Comparison of ENCODE assay signal across 9 mouse cellular contexts in genomic region chr4:98106445-98107092, GRCm38 (mm10).
DNase-seq lines count a peak whose midpoint lies in the region; ATAC-seq and TF ChIP-seq lines count a peak whose summit lies in the region.
"Had no signal": no experiment of that assay in that cellular context is flagged by ENCODE, and none has a peak within 500 bp of the region (broad histone marks: within the 10 kb centered on the region; RNA-seq: fewer than 3 reads in every experiment).

No protein-coding gene starts in this region.

- H3K27ac ChIP-seq in heart, postnatal 0 days (ENCODE audit: low read depth), result peak overlapping the region; percentile 40
- peak overlapping the region; percentile 77 for H3K27ac ChIP-seq in midbrain, embryonic 11.5 days (ENCODE audit: low read depth, low read length)
- H3K27ac ChIP-seq: macrophage had no signal

- peak overlapping the region; percentile 37 for H3K4me2 ChIP-seq in heart, postnatal 0 days (ENCODE audit: low read depth, low read length)
- no peak overlapping the region for H3K4me2 ChIP-seq in midbrain, embryonic 11.5 days

- no peak for TF ChIP-seq EP300 in heart, postnatal 0 days (IDR thresholded peaks at IDR 0.05; ENCODE audit: low read depth)

- H3K27me3 ChIP-seq in heart, postnatal 0 days (ENCODE audit: control insufficient read depth, insufficient read depth, low read length), result no peaks in the 10 kb centered on the region
- peaks cover 9% of the 10 kb centered on the region for H3K27me3 ChIP-seq in midbrain, embryonic 11.5 days (ENCODE audit: control insufficient read depth, insufficient read depth, low read length)

- no peak for TF ChIP-seq CTCF in brain, embryonic 14.5 days (IDR thresholded peaks at IDR 0.05; ENCODE audit: borderline replicate concordance, extremely low read depth, insufficient read depth, insufficient read length)
- TF ChIP-seq CTCF in heart, postnatal 0 days (IDR thresholded peaks at IDR 0.05; ENCODE audit: low read depth), result no peak

- intact Hi-C loops in heart, postnatal 25 days (cut with DNase I), result loop anchor here (1.0 to 5.0 kb wide), 7 partner anchors 16 to 355 kb away; partner anchors contain the start of gene E130114P18Rik

- H3K9me3 ChIP-seq in heart, postnatal 0 days (replicated peaks; ENCODE audit: control insufficient read depth, low read length), result no peaks in the 10 kb centered on the region
- H3K9me3 ChIP-seq in midbrain, embryonic 11.5 days (ENCODE audit: control insufficient read depth, low read length), result no peaks in the 10 kb centered on the region

- 51% methylated on average over 14 of the region's 14 CpGs for WGBS in heart, postnatal 0 days
- WGBS in midbrain, embryonic 11.5 days, result 33% methylated on average over 14 of the region's 14 CpGs

- no peak for ATAC-seq in heart, postnatal 0 days (ENCODE audit: insufficient read depth, low read depth)
- no peak for ATAC-seq in midbrain, embryonic 11.5 days (ENCODE audit: low FRiP score)
- no peak for ATAC-seq in erythroblast, adult 5-6 weeks (replicated peaks; ENCODE audit: low FRiP score, poor library complexity, severe bottlenecking)

- DNase-seq in heart, adult 11 months, result peak; percentile 90
- DNase-seq in heart, postnatal 25 days (ENCODE audit: low spot score), result no peak
- DNase-seq in brain, embryonic 14.5 days (ENCODE audit: low read depth), result peak; percentile 72
- DNase-seq in heart, postnatal 0 days (ENCODE audit: low spot score), result no peak
- DNase-seq in midbrain, embryonic 11.5 days (ENCODE audit: low spot score, missing footprints), result peak; percentile 92
- DNase-seq in c-Kit-positive CD71-positive TER-119-positive erythroid progenitor cells, embryonic 14.5 days (ENCODE audit: low spot score), result no peak
- no peak for DNase-seq in cerebellum, postnatal 36 days

- H3K36me3 ChIP-seq in heart, postnatal 0 days (replicated peaks; ENCODE audit: control insufficient read depth, insufficient read depth, low read length), result peaks cover 6% of the 10 kb centered on the region; the same call in 1 of the 2 replicates
- H3K36me3 ChIP-seq in midbrain, embryonic 11.5 days (ENCODE audit: control insufficient read depth, insufficient read depth, low read length), result no peaks in the 10 kb centered on the region

- no peak overlapping the region for H3K9ac ChIP-seq in heart, postnatal 0 days (replicated peaks; ENCODE audit: low read depth, low read length)
- H3K9ac ChIP-seq in midbrain, embryonic 11.5 days (ENCODE audit: low read length), result no peak overlapping the region

- no peak for TF ChIP-seq POLR2A in brain, embryonic 14.5 days (IDR thresholded peaks at IDR 0.05; ENCODE audit: borderline replicate concordance, extremely low read depth, insufficient read depth, insufficient read length, poor library complexity, severe bottlenecking)

- no peak overlapping the region for H3K4me3 ChIP-seq in heart, postnatal 0 days (ENCODE audit: low read depth, low read length)
- no peak overlapping the region for H3K4me3 ChIP-seq in midbrain, embryonic 11.5 days (ENCODE audit: low read depth, low read length)

- H3K4me1 ChIP-seq in heart, postnatal 0 days (ENCODE audit: control insufficient read depth, insufficient read depth), result peaks cover 31% of the 10 kb centered on the region
- peaks cover 56% of the 10 kb centered on the region for H3K4me1 ChIP-seq in midbrain, embryonic 11.5 days (ENCODE audit: control insufficient read depth, insufficient read depth, low read length)

Comparison
In these comparisons a context has a peak if more than half of its experiments do, and no peak if none do; other contexts are left out.
1. DNase-seq: peak in heart, adult 11 months (single experiment), brain, embryonic 14.5 days (single experiment) and midbrain, embryonic 11.5 days (single experiment); none in heart, postnatal 25 days (single experiment), heart, postnatal 0 days (single experiment), c-Kit-positive CD71-positive TER-119-positive erythroid progenitor cells, embryonic 14.5 days (single experiment) and cerebellum, postnatal 36 days (0 of 2).